Mouse (Mus musculus): ENCODE results near the gene Igfals.

Igfals gene

GRCm38 (mm10) chr17:24860076-24860475, 5.7 kb upstream of the Igfals start:
- CTCF ChIA-PET: no interaction called here

- CTCF ChIA-PET: no interaction called here
Observed at GRCm38 (mm10) chr17:24861785-24862184, 4.0 kb upstream of the Igfals start.

GRCm38 (mm10) chr17:24867914-24868313, 2.1 kb downstream of the Igfals start:
- CTCF ChIA-PET: no interaction called here

GRCm38 (mm10) chr17:24873695-24874404, 8.1 kb downstream of the Igfals start:
- CTCF ChIA-PET: no interaction called here

GRCm38 (mm10) chr17:24874405-24874745, 8.6 kb downstream of the Igfals start:
- CTCF ChIA-PET: no interaction called here

- CTCF ChIA-PET: no interaction called here
Observed at GRCm38 (mm10) chr17:24874989-24875388, 9.2 kb downstream of the Igfals start.

GRCm38 (mm10) chr17:24877336-24878116, 11.7 kb downstream of the Igfals start:
- CTCF ChIA-PET: no interaction called here

- CTCF ChIA-PET: no interaction called here
Observed at GRCm38 (mm10) chr17:24878117-24878397, 12.3 kb downstream of the Igfals start.

- CTCF ChIA-PET: no interaction called here
Observed at GRCm38 (mm10) chr17:24878531-24878930, 12.7 kb downstream of the Igfals start.

- CTCF ChIA-PET: interaction anchor here (0.6 kb wide), 1 partner anchor 31 kb away, joined by 4 read pairs; no protein-coding TSS in a partner anchor
Observed at GRCm38 (mm10) chr17:24881738-24882440, 16.1 kb downstream of the Igfals start.

- CTCF ChIA-PET: no interaction called here
Observed at GRCm38 (mm10) chr17:24884391-24884790, 18.6 kb downstream of the Igfals start.

GRCm38 (mm10) chr17:24885356-24886133, 19.7 kb downstream of the Igfals start:
- CTCF ChIA-PET: no interaction called here

GRCm38 (mm10) chr17:24886134-24886931, 20.5 kb downstream of the Igfals start, which contains the start of the genes Nubp2 and Spsb3:
TSS of gene Nubp2 (minus strand) at chr17:24886349.
TSS of gene Spsb3 (plus strand) at chr17:24886643.
- CTCF ChIA-PET: interaction anchor here (0.7 kb wide), 1 partner anchor 387 kb away, joined by 5 read pairs; no protein-coding TSS in a partner anchor

- CTCF ChIA-PET: interaction anchor here (0.7 kb wide), 1 partner anchor 386 kb away, joined by 5 read pairs; no protein-coding TSS in a partner anchor
Observed at GRCm38 (mm10) chr17:24886932-24887271, 21.1 kb downstream of the Igfals start.

- CTCF ChIA-PET: no interaction called here
Observed at GRCm38 (mm10) chr17:24887291-24888080, 21.7 kb downstream of the Igfals start.

GRCm38 (mm10) chr17:24888862-24889261, 23.1 kb downstream of the Igfals start:
- CTCF ChIA-PET: interaction anchor here (0.6 kb wide), 1 partner anchor 395 kb away, joined by 5 read pairs; no protein-coding TSS in a partner anchor

- CTCF ChIA-PET: interaction anchor here (0.7 kb wide), 1 partner anchor 10 kb away, joined by 3 read pairs; no protein-coding TSS in a partner anchor
Observed at GRCm38 (mm10) chr17:24890151-24891092, 24.6 kb downstream of the Igfals start.

GRCm38 (mm10) chr17:24891321-24891720, 25.5 kb downstream of the Igfals start:
- CTCF ChIA-PET: no interaction called here

GRCm38 (mm10) chr17:24892785-24893184, 27.0 kb downstream of the Igfals start:
- CTCF ChIA-PET: no interaction called here
